Mouse (Mus musculus): ENCODE data around the gene Rtkn. TPM values are rescaled to one million over a fixed set of nuclear protein-coding genes. Genes with fewer than 3 reads are reported as not detected.

Rtkn gene
- polyA plus RNA-seq, 1 experiment, result 0.39 TPM

DNA sequence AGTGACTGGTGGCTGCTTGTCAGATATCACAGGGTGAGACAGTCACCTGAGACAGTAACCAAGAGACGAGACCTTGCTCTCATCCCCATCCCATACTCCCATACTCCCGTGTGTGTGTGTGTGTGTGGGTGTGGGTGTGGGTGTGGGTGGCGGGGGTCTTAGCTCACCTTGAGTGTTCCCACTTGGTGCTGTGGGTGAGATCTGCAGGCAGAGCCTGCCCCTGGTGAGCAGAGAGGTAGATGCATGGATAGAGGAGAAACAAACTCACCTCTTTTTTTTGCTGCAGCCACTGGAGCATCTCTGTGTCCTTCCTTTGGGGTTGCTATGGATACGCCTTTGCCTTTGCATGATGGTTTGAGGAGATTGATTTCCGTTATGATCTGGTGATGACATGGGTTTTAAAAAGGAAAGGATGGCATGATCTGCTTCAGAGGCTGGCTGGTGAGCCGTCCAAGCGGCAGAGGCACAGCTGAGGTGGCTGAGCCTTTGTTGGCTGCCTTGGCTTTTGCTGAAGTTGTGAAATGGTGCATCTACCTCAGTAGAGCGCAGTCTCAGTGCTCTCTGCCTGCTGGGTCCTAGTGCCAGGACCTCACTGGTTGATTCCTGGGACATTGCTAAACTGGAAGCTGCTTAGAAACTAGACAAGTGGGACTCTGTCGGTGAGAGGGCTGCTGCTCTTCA is 37.1 kb downstream of the Rtkn start:
- Histone ChIP-seq H3K36me3 (ENCODE audit: control insufficient read depth) (peaks cover 23% of the 10 kb centered on the region), H3K4me1 (ENCODE audit: control insufficient read depth) (peaks cover 23% of the 10 kb centered on the region), H3K9me3 (ENCODE audit: control insufficient read depth, low read length) (no peaks in the 10 kb centered on the region), H3K27me3 (ENCODE audit: control insufficient read depth) (no peaks in the 10 kb centered on the region), H3K4me3 (replicated peaks) (no peak overlapping the region)
- TF ChIP-seq GATA1 (IDR thresholded peaks at IDR 0.05; ENCODE audit: low read length), result no peak
- no peak for TF ChIP-seq TAL1 (IDR thresholded peaks at IDR 0.05; ENCODE audit: low read length)

DNA sequence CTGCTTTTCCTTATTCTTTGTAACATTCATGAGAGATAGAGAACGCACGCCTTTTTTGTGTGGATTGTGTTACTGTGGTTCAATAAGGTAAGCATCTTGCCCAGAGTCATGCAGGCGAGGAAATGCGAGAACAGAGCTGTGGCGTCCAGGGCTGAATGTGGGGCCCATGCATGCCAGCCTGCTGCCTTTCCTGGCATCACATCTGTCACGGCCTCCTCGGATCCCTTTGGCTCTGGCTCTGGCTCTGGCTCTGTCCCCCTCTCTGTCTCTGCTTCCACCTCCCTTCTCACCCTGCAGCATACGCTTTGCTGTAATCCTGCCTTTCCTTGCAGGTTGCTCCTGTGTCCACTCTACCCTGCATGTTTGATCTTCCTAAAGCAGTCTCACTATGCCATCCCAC is 40.7 kb downstream of the Rtkn start:
- peaks cover 20% of the 10 kb centered on the region for H3K36me3 ChIP-seq (ENCODE audit: control insufficient read depth)
- peaks cover 10% of the 10 kb centered on the region for H3K4me1 ChIP-seq (ENCODE audit: control insufficient read depth)
- H3K9me3 ChIP-seq (ENCODE audit: control insufficient read depth, low read length), result no peaks in the 10 kb centered on the region
- no peak overlapping the region for H3K4me3 ChIP-seq (replicated peaks)
- H3K27me3 ChIP-seq (ENCODE audit: control insufficient read depth), result no peaks in the 10 kb centered on the region
- TF ChIP-seq GATA1 (IDR thresholded peaks at IDR 0.05; ENCODE audit: low read length) (no peak), TAL1 (IDR thresholded peaks at IDR 0.05; ENCODE audit: low read length) (no peak)

GRCm38 (mm10) chr6:83179390-83180117 is 44.3 kb downstream of the Rtkn start:
- no peaks in the 10 kb centered on the region for H3K27me3 ChIP-seq (ENCODE audit: control insufficient read depth)
- H3K4me3 ChIP-seq (replicated peaks), result no peak overlapping the region
- H3K36me3 ChIP-seq (ENCODE audit: control insufficient read depth), result peaks cover 42% of the 10 kb centered on the region
- peaks cover 10% of the 10 kb centered on the region for H3K4me1 ChIP-seq (ENCODE audit: control insufficient read depth)
- no peaks in the 10 kb centered on the region for H3K9me3 ChIP-seq (ENCODE audit: control insufficient read depth, low read length)
- no peak for TF ChIP-seq TAL1 (IDR thresholded peaks at IDR 0.05; ENCODE audit: low read length)
- TF ChIP-seq GATA1 (IDR thresholded peaks at IDR 0.05; ENCODE audit: low read length), result no peak

- Histone ChIP-seq H3K4me1 (ENCODE audit: control insufficient read depth) (peaks cover 10% of the 10 kb centered on the region), H3K9me3 (ENCODE audit: control insufficient read depth, low read length) (no peaks in the 10 kb centered on the region), H3K36me3 (ENCODE audit: control insufficient read depth) (peaks cover 49% of the 10 kb centered on the region), H3K4me3 (replicated peaks) (no peak overlapping the region), H3K27me3 (ENCODE audit: control insufficient read depth) (no peaks in the 10 kb centered on the region)
- no peak for TF ChIP-seq TAL1 (IDR thresholded peaks at IDR 0.05; ENCODE audit: low read length)
- no peak for TF ChIP-seq GATA1 (IDR thresholded peaks at IDR 0.05; ENCODE audit: low read length)
These were observed 45.3 kb downstream of the Rtkn start for GRCm38 (mm10) chr6:83180605-83181004.

- Histone ChIP-seq H3K36me3 (ENCODE audit: control insufficient read depth) (peaks cover 67% of the 10 kb centered on the region), H3K4me3 (replicated peaks) (no peak overlapping the region), H3K9me3 (ENCODE audit: control insufficient read depth, low read length) (no peaks in the 10 kb centered on the region), H3K4me1 (ENCODE audit: control insufficient read depth) (peaks cover 25% of the 10 kb centered on the region), H3K27me3 (ENCODE audit: control insufficient read depth) (no peaks in the 10 kb centered on the region)
- no peak for TF ChIP-seq GATA1 (IDR thresholded peaks at IDR 0.05; ENCODE audit: low read length)
- no peak for TF ChIP-seq TAL1 (IDR thresholded peaks at IDR 0.05; ENCODE audit: low read length)
These were observed 49.7 kb downstream of the Rtkn start for GRCm38 (mm10) chr6:83184858-83185435.

GRCm38 (mm10) chr6:83185895-83186861 is 50.9 kb downstream of the Rtkn start:
- no peaks in the 10 kb centered on the region for H3K27me3 ChIP-seq (ENCODE audit: control insufficient read depth)
- no peaks in the 10 kb centered on the region for H3K9me3 ChIP-seq (ENCODE audit: control insufficient read depth, low read length)
- TF ChIP-seq GATA1 (IDR thresholded peaks at IDR 0.05; ENCODE audit: low read length), result no peak
- TF ChIP-seq TAL1 (IDR thresholded peaks at IDR 0.05; ENCODE audit: low read length), result no peak
- peaks cover 23% of the 10 kb centered on the region for H3K4me1 ChIP-seq (ENCODE audit: control insufficient read depth)
- H3K4me3 ChIP-seq (replicated peaks), result no peak overlapping the region
- peaks cover 76% of the 10 kb centered on the region for H3K36me3 ChIP-seq (ENCODE audit: control insufficient read depth)

DNA sequence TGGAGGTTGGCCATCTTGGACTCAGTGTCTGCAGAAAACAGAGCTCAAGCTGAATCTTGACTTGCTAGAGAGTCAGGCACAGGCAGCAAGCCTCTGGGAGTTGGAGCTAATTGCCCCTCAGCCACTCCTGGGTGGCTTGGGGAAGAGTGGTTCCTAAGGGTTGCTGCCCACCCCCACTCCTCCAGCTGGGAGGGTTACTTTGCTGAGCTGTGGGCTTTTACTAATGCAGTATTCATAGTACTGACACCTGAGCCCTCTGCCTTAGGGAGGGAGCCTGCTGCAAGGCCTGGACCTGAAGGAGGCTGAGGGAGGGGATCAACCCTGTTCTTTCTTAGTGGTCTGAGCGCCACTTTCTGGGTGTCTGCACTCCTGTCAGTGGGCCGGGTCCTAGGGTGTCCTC is 51.7 kb downstream of the Rtkn start:
- Histone ChIP-seq H3K36me3 (ENCODE audit: control insufficient read depth) (peaks cover 84% of the 10 kb centered on the region), H3K4me3 (replicated peaks) (no peak overlapping the region), H3K4me1 (ENCODE audit: control insufficient read depth) (peaks cover 23% of the 10 kb centered on the region), H3K27me3 (ENCODE audit: control insufficient read depth) (no peaks in the 10 kb centered on the region), H3K9me3 (ENCODE audit: control insufficient read depth, low read length) (no peaks in the 10 kb centered on the region)
- no peak for TF ChIP-seq GATA1 (IDR thresholded peaks at IDR 0.05; ENCODE audit: low read length)
- no peak for TF ChIP-seq TAL1 (IDR thresholded peaks at IDR 0.05; ENCODE audit: low read length)

- TF ChIP-seq TAL1 (IDR thresholded peaks at IDR 0.05; ENCODE audit: low read length) (no peak), GATA1 (IDR thresholded peaks at IDR 0.05; ENCODE audit: low read length) (no peak)
- H3K27me3 ChIP-seq (ENCODE audit: control insufficient read depth), result no peaks in the 10 kb centered on the region
- H3K4me3 ChIP-seq (replicated peaks), result no peak overlapping the region
- peaks cover 6% of the 10 kb centered on the region for H3K4me1 ChIP-seq (ENCODE audit: control insufficient read depth)
- no peaks in the 10 kb centered on the region for H3K9me3 ChIP-seq (ENCODE audit: control insufficient read depth, low read length)
- H3K36me3 ChIP-seq (ENCODE audit: control insufficient read depth), result peaks cover 99% of the 10 kb centered on the region
These were observed 58.3 kb downstream of the Rtkn start for GRCm38 (mm10) chr6:83193571-83193970.
